Mouse (Mus musculus) ovary, postnatal 36 days (tissue): ENCODE data around the gene Zfc3h1.

ENCODE experiments used
- DNase-seq: peaks from one replicate; pipeline ENCODE4 v3.0.0; 2022; ENCODE audit warnings: low spot score, mixed read lengths

Zfc3h1 gene

DNA sequence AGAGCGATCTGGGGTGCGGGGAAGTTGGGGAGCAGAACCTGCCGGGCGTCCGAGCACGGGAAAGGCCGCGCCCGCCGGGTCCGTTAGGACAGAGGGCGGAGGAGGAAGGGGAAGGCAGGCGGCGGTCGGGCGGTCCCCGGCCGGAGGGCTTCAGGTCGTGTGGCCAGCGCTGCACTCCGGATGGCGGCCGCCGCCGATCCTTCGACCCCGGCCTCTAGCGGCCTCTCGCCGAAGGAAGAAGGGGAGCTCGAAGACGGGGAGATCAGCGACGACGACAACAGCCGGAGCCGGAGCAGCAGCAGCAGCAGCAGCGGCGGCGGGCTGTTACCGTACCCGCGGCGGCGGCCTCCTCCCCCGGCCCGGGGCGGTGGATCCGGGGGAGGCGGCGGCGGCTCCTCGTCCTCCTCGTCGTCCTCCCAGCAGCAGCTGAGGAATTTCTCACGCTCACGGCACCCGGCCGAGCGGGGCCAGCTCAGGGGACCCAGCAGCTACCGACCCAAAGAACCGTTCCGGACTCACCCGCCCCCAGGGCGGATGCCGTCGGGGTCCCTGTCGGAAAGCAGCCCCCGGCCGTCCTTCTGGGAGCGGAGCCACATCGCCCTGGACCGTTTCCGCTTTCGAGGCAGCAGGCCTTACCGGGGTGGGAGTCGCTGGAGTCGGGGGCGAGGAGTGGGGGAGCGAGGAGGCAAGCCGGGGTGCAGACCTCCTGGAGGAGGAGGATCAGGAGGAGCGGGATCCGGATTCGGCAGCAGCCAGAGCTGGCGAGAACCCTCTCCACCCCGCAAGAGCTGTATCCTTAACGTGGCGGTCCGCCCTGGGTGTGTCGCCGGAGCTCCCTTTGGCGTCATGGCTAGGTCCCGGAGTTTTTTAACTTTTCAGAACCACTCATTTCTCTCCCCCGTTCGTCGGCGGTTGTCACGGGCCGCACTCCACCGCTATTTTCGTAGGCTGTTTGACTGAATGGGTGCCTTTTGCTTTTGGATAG, 551 bp downstream of the Zfc3h1 start:
- DNase-seq = peak; percentile 64

DNA sequence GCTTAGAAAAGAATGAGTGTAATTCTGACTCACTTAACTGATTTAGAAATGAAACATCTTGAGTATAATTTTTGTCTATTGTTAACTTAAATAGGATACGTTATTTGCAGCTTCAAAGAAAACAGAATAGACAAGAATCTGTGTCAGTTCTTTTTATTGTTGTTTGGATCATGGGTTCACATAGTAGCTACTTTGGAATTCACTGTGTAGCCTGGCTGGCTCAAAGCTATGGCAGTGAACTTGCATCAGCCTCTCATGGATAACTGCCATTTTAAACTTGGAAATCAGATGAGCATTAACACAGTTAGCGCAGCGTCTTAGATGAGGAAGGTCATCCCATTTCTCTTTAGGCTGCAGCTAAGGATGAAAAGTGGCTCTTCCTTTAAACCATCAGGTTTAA, 3.1 kb downstream of the Zfc3h1 start:
- no peak for DNase-seq

DNA sequence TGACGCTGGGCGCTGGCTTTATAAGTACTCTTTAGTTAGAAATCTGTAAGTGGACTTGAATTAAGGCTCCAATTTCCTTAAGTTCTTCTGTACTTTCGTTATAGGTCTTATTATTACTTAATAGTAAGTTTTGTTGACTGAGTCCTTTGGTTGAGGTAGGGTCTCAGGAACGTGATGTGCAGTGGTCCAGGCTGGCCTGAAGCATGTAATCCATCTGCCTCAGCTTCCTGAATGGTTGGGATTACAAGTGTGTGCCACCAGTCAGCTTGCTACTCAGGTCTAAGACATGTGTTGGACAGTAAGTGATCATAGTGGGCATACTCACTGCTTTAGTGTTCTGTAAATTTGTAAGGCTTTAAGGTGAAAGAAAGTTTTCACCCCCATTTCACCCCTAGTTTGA, 6.3 kb downstream of the Zfc3h1 start:
- no peak for DNase-seq

- DNase-seq = no peak
Observed at GRCm38 (mm10) chr10:115391896-115392295, 7.1 kb downstream of the Zfc3h1 start.

GRCm38 (mm10) chr10:115406393-115406792, 21.6 kb downstream of the Zfc3h1 start:
- peak; percentile 33 for DNase-seq

GRCm38 (mm10) chr10:115413496-115413895, 28.7 kb downstream of the Zfc3h1 start:
- no peak for DNase-seq

- no peak for DNase-seq
Observed at GRCm38 (mm10) chr10:115414056-115414455, 29.3 kb downstream of the Zfc3h1 start.

- no peak for DNase-seq
Observed at GRCm38 (mm10) chr10:115421976-115422375, 37.2 kb downstream of the Zfc3h1 start.

DNA sequence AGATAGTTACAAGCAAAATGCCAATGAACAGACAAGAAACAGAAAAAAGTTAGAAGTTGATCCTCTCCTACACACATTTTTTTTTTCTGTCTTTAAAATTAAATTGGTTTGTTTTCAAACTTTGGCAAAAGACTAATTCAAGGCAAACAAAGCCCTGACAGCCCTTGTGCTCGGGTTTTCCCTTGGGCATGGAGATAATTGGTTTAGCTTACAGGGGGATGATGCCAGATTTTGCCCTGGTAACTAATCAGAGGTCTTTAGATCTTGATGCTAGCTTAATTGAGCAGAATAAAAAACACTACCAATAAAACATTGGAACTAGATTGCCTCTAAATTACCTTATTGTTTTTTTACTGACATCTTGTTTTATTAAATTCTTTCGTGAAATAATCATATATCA, 40.6 kb downstream of the Zfc3h1 start:
- DNase-seq = no peak

DNA sequence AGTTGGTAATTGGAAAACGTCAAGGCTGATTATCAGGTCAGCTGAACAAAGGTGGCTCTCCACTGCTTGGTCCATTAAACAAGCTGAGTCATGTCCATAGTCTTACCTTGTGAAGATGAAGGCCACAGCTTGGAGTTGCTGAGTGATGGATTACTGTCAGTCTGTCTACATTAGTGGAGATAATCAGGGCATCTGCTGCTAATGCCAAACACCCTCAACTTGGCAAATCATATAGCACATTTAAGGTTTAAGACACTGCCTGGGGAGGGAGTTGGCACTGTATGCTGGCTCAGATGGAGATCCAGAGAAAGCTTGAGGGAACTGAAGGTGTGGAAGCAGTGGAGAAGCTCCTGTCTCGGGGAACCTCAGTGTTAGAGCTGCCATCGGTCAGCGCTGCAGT, 52.5 kb downstream of the Zfc3h1 start:
- DNase-seq = no peak

- DNase-seq = no peak
Observed at GRCm38 (mm10) chr10:115448614-115449013, 63.9 kb downstream of the Zfc3h1 start.

- DNase-seq = no peak
Observed at GRCm38 (mm10) chr10:115457368-115458021, 72.7 kb downstream of the Zfc3h1 start.

DNA sequence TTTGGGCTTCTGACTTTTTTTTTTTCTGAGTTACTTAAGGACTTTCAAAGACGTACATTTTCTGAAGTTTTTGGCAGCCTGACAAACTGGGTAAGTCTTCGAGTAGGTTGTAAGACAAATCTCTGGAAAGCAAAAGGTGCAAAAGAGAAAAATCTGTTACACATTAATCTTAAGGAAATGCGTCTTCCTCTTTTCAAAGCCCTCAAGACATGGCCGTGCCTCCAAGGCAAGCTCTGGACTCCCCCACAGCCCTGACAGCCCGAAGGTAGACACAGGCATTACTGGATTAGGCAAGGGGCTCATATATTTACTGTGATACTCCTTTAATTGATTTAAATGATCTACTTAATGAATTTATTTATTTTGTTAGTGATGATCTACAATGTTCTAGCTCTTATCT, 77.9 kb downstream of the Zfc3h1 start:
- DNase-seq = no peak

DNA sequence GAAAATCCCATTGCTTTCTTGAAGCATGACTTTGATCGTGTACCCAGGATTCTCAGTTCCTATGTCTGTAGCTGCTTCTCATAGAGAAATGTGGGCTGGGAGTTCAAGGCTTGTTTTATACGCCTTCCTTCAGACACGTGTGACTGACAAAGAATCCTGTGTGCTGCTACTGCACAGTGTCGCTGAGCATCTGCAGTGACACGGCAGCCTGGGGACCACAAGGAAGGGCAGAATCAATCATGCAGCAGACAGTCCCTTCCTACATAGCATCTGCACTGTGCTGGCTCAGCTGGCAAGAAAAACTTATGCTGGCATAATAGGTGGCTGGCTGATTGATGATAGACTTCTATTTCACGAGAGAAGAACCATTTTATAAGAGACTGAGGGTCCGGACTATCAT, 80.3 kb downstream of the Zfc3h1 start:
- no peak for DNase-seq

DNA sequence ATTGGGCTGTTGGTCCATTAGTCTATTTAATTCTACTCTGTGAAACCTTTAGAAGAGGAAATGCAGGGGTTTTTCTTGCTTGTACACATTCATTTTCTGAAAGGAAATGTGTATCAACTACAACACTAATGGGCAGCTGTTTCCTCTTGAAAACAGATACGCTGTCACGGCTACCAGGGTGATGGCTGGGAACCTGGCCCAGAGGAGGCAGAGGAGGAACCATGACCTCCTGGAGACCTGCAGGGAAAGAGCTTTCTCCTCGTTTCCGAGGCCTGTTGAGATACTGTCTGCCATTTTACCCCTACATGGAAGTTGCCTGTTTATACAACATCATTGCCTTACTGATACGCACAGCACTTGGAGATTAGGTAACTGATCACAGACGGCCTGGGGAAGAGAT, 81.0 kb downstream of the Zfc3h1 start:
- no peak for DNase-seq

DNA sequence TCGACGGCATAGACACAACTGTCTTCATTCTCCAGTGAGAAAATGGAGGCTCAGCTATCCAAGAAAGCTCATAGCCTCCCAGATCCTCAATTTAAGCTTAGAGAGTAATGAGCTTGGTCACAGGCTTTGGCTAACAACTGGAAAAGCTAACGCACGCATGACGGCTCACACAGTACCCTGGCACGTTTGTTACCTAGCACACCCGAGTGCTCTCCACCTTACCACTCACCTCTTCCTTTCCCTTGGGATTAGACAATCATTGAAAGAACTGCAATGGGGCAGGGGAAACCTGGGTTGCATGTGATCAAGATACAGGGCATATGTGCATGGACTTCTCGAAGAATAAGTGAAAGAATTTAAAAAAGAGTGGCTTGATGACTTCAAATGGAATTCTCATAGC, 83.2 kb downstream of the Zfc3h1 start:
- DNase-seq = no peak

DNA sequence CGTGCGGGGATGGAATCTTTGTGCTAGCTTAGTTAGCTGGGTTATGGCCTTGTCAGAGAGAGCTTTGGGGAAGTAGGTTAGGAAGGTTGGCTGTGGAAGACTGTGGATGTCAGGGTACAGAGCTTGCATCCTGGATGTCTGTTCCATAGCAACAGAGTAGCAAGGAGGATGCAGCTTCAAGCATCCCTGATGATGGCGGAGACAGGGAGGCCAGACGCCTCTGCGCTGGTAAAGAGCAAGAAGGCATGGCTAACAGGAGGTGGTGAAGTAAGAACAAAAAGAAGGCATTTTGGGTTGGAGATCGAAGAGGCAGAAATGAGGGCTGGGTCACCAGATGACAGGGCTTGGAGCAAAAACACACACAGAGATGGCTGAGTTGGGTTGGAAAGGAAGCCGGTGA, 83.9 kb downstream of the Zfc3h1 start:
- no peak for DNase-seq

DNA sequence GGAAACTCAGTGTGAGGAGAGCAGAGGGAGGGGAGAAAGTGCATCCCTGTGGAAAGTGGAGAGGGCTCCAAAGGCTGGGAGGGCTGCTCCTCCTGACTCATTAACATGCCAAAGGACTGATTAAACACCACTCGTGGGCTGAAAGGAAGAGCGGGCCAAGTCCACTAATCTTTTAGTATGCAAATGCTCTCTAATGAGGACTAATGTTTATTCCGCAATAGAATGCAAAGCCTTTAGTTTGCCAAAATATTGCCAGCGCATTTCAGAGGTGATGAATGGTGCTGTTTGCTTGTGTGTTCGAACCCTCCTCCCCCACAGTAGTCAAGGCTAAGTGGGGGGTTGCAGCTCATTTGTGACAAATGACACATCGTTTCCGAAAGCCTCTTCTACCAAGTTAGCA, 84.3 kb downstream of the Zfc3h1 start:
- DNase-seq = no peak

DNA sequence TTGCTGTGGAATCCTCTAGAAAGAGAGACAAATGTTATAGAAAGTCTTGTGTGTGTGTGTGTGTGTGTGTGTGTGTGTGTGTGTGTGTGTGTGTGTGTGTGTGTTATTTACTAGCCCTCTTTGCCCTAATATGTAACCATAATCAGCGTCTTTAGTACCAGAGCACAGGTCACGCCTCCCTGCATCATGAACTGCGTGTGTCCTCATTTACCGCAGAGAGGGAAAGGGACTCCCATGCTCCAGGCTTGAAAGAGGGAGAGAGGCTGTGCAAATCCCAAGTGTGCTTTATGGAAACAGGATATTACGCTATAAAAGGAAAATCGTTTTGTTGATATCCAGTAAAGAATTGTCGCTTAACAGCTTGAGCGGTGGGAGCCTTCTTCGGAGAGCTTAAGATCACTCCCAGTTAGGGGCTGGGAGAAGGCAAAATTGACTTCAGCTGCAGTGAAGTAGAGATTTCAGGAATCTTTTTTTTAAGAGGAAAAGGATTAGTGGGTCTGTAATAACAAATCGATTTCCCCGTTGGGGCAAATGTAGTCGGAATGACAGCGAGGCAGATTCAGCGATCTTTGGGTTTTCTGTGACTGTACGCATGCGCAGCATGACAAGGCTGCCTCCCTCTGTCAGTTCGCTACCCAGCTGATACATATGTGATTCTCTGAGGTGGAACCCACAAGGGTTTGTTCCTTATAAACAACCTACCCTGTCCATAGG, 86.0 kb downstream of the Zfc3h1 start:
- DNase-seq = no peak

- no peak for DNase-seq
Observed at GRCm38 (mm10) chr10:115473213-115473961, 88.6 kb downstream of the Zfc3h1 start.

DNA sequence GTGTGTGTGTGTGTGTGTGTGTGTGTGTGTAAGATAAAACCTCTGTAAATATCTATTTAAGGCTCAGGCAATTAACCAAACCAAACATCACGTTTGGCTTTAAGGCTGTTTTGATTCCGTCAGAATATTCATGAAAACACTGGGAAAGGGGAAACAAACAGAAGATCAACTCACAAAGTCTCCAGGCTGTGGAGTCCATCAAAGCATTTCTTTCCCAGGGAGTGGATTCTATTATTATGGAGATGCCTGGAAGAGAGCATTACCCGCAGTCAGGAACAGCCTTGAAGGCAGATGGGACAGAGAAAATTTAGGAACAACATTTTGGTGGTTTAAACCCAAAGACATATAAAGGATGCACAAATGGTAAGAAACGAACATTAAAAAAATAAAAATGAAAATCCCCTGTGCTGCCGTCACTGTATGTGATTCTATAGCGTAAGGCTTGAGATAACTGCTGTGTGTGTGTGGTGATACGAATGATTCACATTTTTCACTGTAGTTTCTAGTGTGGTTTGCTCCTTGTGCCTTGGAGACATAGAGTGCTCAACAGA, 90.3 kb downstream of the Zfc3h1 start:
- no peak for DNase-seq

DNA sequence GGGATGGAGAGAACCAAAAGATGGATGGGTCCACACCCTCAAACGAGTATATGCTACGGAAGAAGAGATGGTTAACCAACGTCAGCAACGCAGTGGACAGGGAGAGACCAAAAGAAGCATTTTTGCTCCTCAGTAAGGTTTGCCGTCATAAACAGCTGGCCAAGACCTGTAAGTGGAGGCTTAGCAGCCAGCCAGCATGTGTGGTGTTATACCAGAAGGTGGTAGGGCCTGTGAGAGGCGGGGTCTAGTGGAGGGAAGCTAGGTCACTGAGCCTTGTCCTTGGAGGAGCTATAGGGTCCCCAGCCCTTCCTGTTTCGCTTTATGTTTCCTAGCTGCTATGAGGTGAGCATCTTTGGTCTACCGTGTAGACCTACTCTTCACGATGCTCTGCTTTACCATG, 91.7 kb downstream of the Zfc3h1 start:
- DNase-seq = no peak
